Mouse (Mus musculus): ENCODE data around the gene Mtf1.

The Mtf1 gene

GRCm38 (mm10) chr4:124801552-124802308, at the start of gene Mtf1:
Mtf1 (plus strand) TSS chr4:124802104.
- DNase-seq (ENCODE audit: low spot score in 2 of 2), result peak; percentile 69 to 90

GRCm38 (mm10) chr4:124752281-124753199, 49.4 kb upstream of the Mtf1 start:
- DNase-seq (ENCODE audit: low spot score in 2 of 2), result no peak

- DNase-seq (ENCODE audit: low spot score in 2 of 2), result no peak
Measured at GRCm38 (mm10) chr4:124755526-124755925, 46.4 kb upstream of the Mtf1 start.

GRCm38 (mm10) chr4:124759305-124759811, 42.5 kb upstream of the Mtf1 start:
- DNase-seq (ENCODE audit: low spot score in 2 of 2), result no peak

- no peak for DNase-seq (ENCODE audit: low spot score in 2 of 2)
Measured at GRCm38 (mm10) chr4:124761201-124761600, 40.7 kb upstream of the Mtf1 start.

GRCm38 (mm10) chr4:124762858-124763452, 38.9 kb upstream of the Mtf1 start:
- DNase-seq (ENCODE audit: low spot score in 2 of 2), result no peak

GRCm38 (mm10) chr4:124765802-124766565, 35.9 kb upstream of the Mtf1 start:
- no peak for DNase-seq (ENCODE audit: low spot score in 2 of 2)

- no peak for DNase-seq (ENCODE audit: low spot score in 2 of 2)
Measured at GRCm38 (mm10) chr4:124766566-124766940, 35.4 kb upstream of the Mtf1 start.

GRCm38 (mm10) chr4:124768963-124769591, 32.8 kb upstream of the Mtf1 start:
- DNase-seq (ENCODE audit: low spot score in 2 of 2), result no peak

GRCm38 (mm10) chr4:124770624-124771023, 31.3 kb upstream of the Mtf1 start:
- DNase-seq (ENCODE audit: low spot score in 2 of 2), result no peak

- no peak for DNase-seq (ENCODE audit: low spot score in 2 of 2)
Measured at GRCm38 (mm10) chr4:124772125-124772524, 29.8 kb upstream of the Mtf1 start.

GRCm38 (mm10) chr4:124773449-124773848, 28.5 kb upstream of the Mtf1 start:
- DNase-seq (ENCODE audit: low spot score in 2 of 2), result no peak

- no peak for DNase-seq (ENCODE audit: low spot score in 2 of 2)
Measured at GRCm38 (mm10) chr4:124773995-124774394, 27.9 kb upstream of the Mtf1 start.

GRCm38 (mm10) chr4:124774429-124774828, 27.5 kb upstream of the Mtf1 start:
- DNase-seq (ENCODE audit: low spot score in 2 of 2), result no peak

GRCm38 (mm10) chr4:124781361-124781760, 20.5 kb upstream of the Mtf1 start:
- DNase-seq (ENCODE audit: low spot score in 2 of 2), result no peak

GRCm38 (mm10) chr4:124782395-124782794, 19.5 kb upstream of the Mtf1 start:
- DNase-seq (ENCODE audit: low spot score in 2 of 2), result no peak

GRCm38 (mm10) chr4:124783937-124784336, 18.0 kb upstream of the Mtf1 start:
- DNase-seq (ENCODE audit: low spot score in 2 of 2), result no peak

- DNase-seq (ENCODE audit: low spot score in 2 of 2), result no peak
Measured at GRCm38 (mm10) chr4:124790013-124790412, 11.9 kb upstream of the Mtf1 start.

GRCm38 (mm10) chr4:124792114-124792513, 9.8 kb upstream of the Mtf1 start:
- no peak for DNase-seq (ENCODE audit: low spot score in 2 of 2)

- DNase-seq (ENCODE audit: low spot score in 2 of 2), result no peak
Measured at GRCm38 (mm10) chr4:124796141-124796540, 5.8 kb upstream of the Mtf1 start.

GRCm38 (mm10) chr4:124796913-124797312, 5.0 kb upstream of the Mtf1 start:
- DNase-seq (ENCODE audit: low spot score in 2 of 2), result no peak

Measured in urinary bladder, postnatal 4 days (tissue).